Mouse (Mus musculus) C2C12 (cell line): ENCODE measurements around the gene Fhit.

ENCODE experiments used
- CEBPB ChIP-seq: IDR thresholded peaks from one replicate; pipeline ENCODE4 v1.6.1; 2011; ENCODE audit warnings: low read depth, mild to moderate bottlenecking, control low read depth, moderate library complexity
- CTCF ChIP-seq: IDR thresholded peaks from one replicate; pipeline ENCODE4 v1.5.1; 2011; ENCODE audit not compliant: control insufficient read depth, insufficient read depth, insufficient read length

DNA sequence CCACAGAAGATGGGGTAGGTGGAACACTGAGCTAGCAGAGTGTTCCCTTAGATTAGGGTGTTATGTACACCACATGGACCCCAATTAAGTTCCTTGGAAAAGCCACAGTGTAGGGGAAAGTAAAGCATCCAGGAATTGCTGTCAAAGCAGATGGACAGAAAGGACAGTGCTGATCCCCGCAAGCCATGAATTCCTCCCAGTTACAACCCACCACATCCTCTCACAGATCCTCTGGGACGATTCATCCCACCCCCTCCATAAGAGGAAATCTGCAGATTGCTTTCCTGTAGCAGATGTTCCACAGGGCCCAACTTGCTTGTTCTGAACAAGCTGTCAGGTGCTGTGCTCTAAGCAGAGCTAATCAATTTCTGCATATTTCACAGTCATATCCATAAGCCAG, 1644.2 kb downstream of the Fhit start:
- TF ChIP-seq CTCF (no peak), CEBPB (no peak)
